Mouse (Mus musculus) layer of hippocampus, postnatal 36 days (tissue): ENCODE measurements around the gene Gprc5b. TPM values are rescaled to one million over a fixed set of nuclear protein-coding genes. Genes with fewer than 3 reads are reported as not detected.
A peak's percentile ranks its signal among the peaks of the same experiment; 100 is the strongest.

Experiments
- DNase-seq, 2 experiments: peaks; one replicate each; pipeline ENCODE4 v3.0.0; 2022
- total RNA-seq, 2 experiments: library from RNA; stranded (reverse); gene quantifications; 2 replicates each; pipeline ENCODE4 v1.2.3; 2021

Gprc5b gene
- 100 to 1,000 TPM; 122 to 123 TPM for total RNA-seq

- DNase-seq, result peak; percentile 80 to 83
Measured at GRCm38 (mm10) chr7:118995007-118995406, at the start of gene Gprc5b. Gene Gprc5b (minus strand): TSS chr7:118995211.

DNA sequence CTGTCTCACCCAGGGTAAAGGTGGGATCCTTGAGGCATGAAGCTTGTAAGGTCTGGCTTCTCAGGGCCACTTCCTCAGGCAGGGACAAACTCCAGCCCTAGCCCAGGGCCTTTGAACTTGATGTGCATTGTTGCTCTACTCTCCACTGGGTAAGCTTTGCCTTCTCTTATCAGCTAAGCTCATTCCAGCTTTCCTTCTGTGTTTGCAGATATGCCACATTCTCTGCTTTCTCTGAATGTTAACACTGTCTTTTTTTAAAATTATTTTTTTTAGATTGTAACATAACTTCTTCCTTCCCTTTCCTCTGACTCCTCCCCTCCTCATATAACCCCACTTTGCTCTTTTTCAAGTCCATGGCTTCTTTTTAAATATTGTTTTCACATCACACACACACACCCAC is 46.5 kb upstream of the Gprc5b start:
- no peak for DNase-seq

DNA sequence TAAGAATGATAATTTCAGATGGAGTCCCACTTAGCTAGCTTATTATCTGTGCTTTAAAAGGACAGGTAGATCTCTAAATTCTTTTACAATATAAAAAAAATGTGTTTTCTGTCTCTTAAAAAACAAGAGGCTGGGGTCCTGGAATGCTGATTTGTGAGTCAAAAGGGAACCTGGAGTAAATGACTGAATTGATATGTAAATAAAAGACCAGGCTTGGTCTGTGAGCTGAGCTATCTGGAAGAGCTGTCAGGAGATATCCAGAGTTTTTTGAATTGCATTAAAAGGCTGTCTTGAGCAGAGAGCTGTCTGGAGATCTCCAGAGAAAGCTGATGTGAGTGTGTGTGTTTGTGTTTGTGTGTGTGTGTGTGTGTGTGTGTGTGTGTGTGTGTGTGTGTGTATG is 42.6 kb upstream of the Gprc5b start:
- no peak for DNase-seq

- DNase-seq, result no peak
Measured at GRCm38 (mm10) chr7:119034243-119034961, 39.4 kb upstream of the Gprc5b start.

GRCm38 (mm10) chr7:119023394-119023921 is 28.4 kb upstream of the Gprc5b start:
- DNase-seq, result peak; percentile 66 to 68

GRCm38 (mm10) chr7:119022238-119023156 is 27.5 kb upstream of the Gprc5b start:
- DNase-seq, result no peak

- peak; percentile 19 to 25 for DNase-seq
Measured at GRCm38 (mm10) chr7:119019537-119019936, 24.5 kb upstream of the Gprc5b start.

GRCm38 (mm10) chr7:119015736-119016135 is 20.7 kb upstream of the Gprc5b start:
- peak in 1 of 2 experiments; percentile 20 for DNase-seq

DNA sequence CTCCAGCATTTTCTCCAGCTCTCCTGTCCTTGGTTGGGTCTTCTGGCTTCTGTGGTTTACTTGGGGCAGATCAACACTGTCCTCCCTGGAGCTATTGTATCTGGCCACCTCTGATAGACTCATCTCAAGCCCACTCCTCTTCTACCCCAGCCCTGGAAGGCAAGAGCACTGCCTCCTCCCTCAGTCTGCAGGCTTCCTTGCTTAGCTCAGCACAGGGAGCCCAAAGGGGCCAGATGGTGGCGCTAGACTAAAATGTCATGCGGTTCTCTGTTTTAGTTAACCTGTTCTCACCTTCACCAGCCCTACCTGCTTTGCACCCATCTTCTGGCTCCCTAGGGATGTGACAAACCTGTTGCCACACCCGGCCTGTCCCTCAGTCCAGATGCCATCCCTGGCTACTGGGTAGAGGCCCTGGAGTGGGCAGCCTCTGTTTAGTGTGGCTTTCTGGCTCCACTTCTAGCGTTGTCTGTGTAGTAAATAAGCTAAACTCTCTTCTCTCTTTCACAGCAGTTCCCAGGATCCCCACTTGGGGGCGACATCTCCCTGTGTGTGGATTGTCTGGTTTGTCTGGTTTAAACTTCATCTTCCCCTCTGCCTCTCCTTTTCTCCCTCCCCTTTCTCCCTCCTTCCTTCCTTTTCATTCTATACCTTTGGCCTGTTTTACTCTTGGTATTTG is 16.0 kb upstream of the Gprc5b start:
- peak; percentile 78 to 80 for DNase-seq

- no peak for DNase-seq
Measured at GRCm38 (mm10) chr7:119002501-119002900, 7.5 kb upstream of the Gprc5b start.

DNA sequence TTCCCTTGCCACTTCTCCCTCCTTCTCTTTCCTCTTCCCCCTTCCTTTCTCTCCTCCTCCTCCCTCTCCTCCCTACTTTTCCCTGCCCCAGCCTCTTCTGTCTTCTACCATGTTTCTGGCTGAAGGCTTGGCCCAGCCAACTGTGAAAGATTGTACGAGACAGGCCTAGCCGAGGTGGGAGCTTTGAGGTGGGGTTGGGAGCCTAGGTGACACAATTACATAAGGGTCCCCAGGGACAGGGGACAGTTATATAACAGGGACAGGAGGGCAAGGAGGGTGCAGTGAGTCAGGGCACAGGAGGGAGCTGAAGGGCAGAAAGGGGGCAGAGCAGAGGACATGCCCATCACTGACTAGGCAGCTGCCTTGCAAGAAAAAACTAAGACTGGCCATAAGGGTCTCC is 7.0 kb upstream of the Gprc5b start:
- DNase-seq, result no peak

- DNase-seq, result no peak
Measured at GRCm38 (mm10) chr7:118999857-119000256, 4.8 kb upstream of the Gprc5b start.

DNA sequence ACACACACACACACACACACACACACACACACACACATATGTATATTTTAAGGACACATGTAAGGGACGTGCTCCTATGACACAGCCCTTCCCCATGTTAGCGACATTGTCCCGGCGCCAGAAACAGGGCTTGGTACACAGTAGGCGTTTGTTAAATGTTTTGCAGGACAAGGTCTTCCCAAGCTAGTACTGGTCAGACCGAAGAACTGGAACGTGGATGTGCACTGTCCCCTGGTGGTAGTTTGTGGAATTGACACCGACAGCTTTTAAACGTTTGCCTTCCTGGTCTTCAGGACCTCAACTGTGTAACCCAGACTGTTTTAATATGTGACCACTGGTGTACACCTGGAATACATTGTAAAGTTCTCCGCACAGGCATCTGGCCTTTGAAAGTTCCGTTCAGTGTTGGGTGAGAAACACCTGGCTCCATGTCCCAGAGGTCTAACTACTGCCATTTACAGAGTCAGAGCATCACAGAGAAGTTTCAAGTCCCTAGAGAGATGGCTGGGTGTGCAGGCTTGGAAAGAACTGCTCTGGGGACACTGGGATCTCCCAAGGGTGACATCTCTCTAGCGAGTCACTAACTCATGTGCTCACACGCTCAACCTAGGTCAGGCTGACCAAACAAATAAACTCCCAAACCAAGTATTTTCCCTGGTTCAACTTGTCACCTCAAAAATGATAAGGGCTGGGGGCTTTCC is 1.3 kb upstream of the Gprc5b start:
- peak; percentile 81 to 87 for DNase-seq

DNA sequence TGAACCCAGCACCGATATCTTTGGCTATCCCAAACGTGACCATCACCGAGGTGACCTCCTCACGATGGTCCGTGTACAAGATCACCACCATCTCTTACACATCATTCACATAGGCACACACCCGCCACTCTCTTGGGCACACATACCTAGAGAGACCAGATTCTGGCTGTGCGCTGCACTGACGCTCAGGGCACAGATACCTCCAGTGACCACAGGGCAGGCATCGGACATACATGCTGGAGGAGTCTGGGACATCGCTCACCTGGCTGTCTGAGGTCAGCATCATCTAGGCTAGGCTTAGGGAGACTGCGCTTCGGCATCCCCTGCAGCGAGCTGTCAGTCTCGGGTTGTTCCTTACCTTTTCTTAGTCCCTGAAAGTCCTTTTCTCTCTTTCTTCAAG is 660 bp upstream of the Gprc5b start:
- no peak for DNase-seq

DNA sequence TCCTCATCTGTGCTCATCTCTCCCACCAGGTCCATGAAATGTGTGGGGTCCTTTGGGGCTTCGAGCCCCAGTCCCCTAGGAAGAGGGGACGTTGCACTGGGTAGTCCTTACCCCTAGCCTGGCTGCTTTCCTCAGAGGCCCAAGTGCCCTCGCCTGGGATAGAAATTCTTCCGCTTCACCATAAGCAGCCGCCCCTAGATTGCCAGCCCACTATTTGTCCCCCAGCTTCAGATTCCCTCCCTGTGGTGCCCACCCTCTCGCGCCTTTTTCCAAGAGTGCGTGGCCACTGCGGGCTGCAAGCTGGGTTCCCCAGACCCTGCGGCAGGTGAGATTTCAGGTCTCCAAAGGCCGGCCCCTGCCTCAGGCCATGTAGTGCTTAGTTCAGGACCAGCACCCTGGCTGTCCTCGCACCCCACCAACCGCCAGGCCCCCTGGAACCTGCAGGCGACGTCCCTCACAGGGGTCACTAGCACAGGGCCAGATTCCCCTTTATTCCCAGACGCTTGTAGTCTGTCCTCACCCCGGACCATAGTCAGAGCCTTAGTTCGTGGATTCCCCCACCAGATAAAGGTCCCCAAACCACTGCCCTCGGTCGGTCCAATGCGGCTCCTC is 674 bp downstream of the Gprc5b start:
- DNase-seq, result no peak

GRCm38 (mm10) chr7:118993597-118994230 is 1.3 kb downstream of the Gprc5b start:
- DNase-seq, result peak in 1 of 2 experiments; percentile 48

DNA sequence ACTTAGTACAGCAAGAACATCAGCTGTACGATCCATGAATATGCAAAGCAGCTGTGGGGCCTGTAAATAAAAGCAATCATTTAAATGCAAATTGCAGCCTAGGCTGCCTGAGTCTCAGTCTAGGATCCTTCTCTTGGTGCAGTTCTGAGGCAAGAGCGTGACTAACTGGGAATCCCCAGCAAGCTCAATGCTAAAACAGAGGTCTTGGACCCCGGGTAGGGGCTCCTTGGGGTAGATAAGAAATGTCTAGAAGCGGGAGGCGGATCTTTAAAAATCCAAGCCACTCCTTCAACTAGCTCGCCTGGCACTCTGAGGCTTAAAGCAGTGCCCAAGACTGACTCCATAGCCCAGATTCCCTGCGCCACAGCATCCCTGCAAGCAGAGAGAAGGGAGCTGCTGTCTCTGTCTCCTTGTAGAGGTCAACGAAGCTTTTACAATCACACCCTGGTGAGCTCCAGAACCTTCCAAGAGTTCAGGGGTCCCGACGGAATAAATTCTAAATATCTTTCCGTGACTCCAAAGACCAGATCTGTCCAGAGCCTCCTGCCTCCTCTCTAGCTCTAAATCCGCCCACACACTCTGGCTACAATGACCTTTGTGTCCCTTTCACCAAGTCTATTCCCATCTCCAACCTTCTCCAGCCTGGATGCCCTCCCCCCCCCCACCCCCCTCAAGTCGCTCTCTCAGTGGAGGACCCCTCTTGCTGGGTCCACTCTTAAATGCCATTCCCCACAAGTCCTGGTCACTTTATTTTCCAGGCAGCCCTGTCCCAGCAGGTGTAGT is 2.2 kb downstream of the Gprc5b start:
- DNase-seq, result peak in 1 of 2 experiments; percentile 21

- no peak for DNase-seq
Measured at GRCm38 (mm10) chr7:118992080-118992560, 2.9 kb downstream of the Gprc5b start.

- no peak for DNase-seq
Measured at GRCm38 (mm10) chr7:118991341-118991884, 3.6 kb downstream of the Gprc5b start.

- DNase-seq, result no peak
Measured at GRCm38 (mm10) chr7:118990282-118990681, 4.7 kb downstream of the Gprc5b start.
